Mouse (Mus musculus) midbrain, embryonic 15.5 days (tissue): ENCODE data around the gene Syt17. TPM values are rescaled to one million over a fixed set of nuclear protein-coding genes. Genes with fewer than 3 reads are reported as not detected.
"Not testable (repeated sequence)": the region's sequence is repeated elsewhere in the genome, so short reads cannot be mapped to it uniquely, and the experiment has no call there.

Source experiments
- ATAC-seq: fragments of 200-750 bp; cut with Nextera tagmentation; replicated peaks from 2 replicates; pipeline ENCODE4 v1.8.0; 2017; ENCODE audit warnings: moderate TSS enrichment
- H3K27ac ChIP-seq: fragments of 300-500 bp; sonication (generic); 2 replicates; pipeline ENCODE4 v1.5.1; 2015; ENCODE audit warnings: mild to moderate bottlenecking, inconsistent platforms
- H3K27me3 ChIP-seq: fragments of 300-500 bp; sonication (generic); replicated peaks from 2 replicates; pipeline ENCODE4 v1.6.1; 2015; ENCODE audit warnings: inconsistent platforms
- H3K36me3 ChIP-seq: fragments of 300-500 bp; sonication (generic); replicated peaks from 2 replicates; pipeline ENCODE4 v1.6.1; 2015; ENCODE audit warnings: inconsistent platforms
- H3K4me1 ChIP-seq: fragments of 300-500 bp; sonication (generic); 2 replicates; pipeline ENCODE4 v1.6.1; 2015; ENCODE audit warnings: inconsistent platforms
- H3K4me2 ChIP-seq: fragments of 300-500 bp; sonication (generic); 2 replicates; pipeline ENCODE4 v1.6.1; 2015; ENCODE audit warnings: inconsistent platforms, mild to moderate bottlenecking, moderate library complexity
- H3K4me3 ChIP-seq: fragments of 300-500 bp; sonication (generic); 2 replicates; pipeline ENCODE4 v1.5.1; 2015; ENCODE audit warnings: mild to moderate bottlenecking, inconsistent platforms
- H3K9ac ChIP-seq: fragments of 300-500 bp; sonication (generic); 2 replicates; pipeline ENCODE4 v1.6.1; 2015; ENCODE audit warnings: mild to moderate bottlenecking, inconsistent platforms
- H3K9me3 ChIP-seq: fragments of 300-500 bp; sonication (generic); 2 replicates; pipeline ENCODE4 v1.6.1; 2016; ENCODE audit warnings: inconsistent platforms
- WGBS: fragments of 180-500 bp; shearing (Covaris S2); methylation state at CpG from one replicate; pipeline ENCODE4 v1.1.7; 2015; ENCODE audit warnings: mixed read lengths; 5-methylcytosine and 5-hydroxymethylcytosine counted together
- polyA plus RNA-seq: library from polyadenylated mRNA; unstranded; fragments of >200 nt; fragmentation: Nextera tagmentation; extraction: Ambion mirVana; gene quantifications from 2 replicates; pipeline ENCODE4 v1.2.1, GENCODE M21; 2015

Gene Syt17
- polyA plus RNA-seq, 1 experiment from 2014 or later: 20.2 TPM

- Histone ChIP-seq H3K36me3 (no peaks in the 10 kb centered on the region), H3K27ac (no peak overlapping the region), H3K4me1 (no peaks in the 10 kb centered on the region), H3K9ac (no peak overlapping the region), H3K4me2 (no peak overlapping the region), H3K9me3 (no peaks in the 10 kb centered on the region), H3K27me3 (no peaks in the 10 kb centered on the region), H3K4me3 (no peak overlapping the region)
- no peak for ATAC-seq
- WGBS: 89% methylated on average over 6 of the region's 6 CpGs
These were observed 84.3 kb downstream of the Syt17 start for GRCm38 (mm10) chr7:118363587-118364233.

- no peaks in the 10 kb centered on the region for H3K27me3 ChIP-seq
- H3K4me1 ChIP-seq: no peaks in the 10 kb centered on the region
- 95% methylated on average over 1 of the region's 1 CpGs for WGBS
These were observed 85.1 kb downstream of the Syt17 start for GRCm38 (mm10) chr7:118362931-118363330.

GRCm38 (mm10) chr7:118362258-118362657 lies 85.8 kb downstream of the Syt17 start:
- Histone ChIP-seq H3K36me3 (no peaks in the 10 kb centered on the region), H3K27ac (no peak overlapping the region), H3K27me3 (no peaks in the 10 kb centered on the region), H3K9me3 (no peaks in the 10 kb centered on the region), H3K4me2 (no peak overlapping the region), H3K4me1 (no peaks in the 10 kb centered on the region), H3K9ac (no peak overlapping the region), H3K4me3 (no peak overlapping the region)
- 68% methylated on average over 3 of the region's 3 CpGs for WGBS
- no peak for ATAC-seq

More at GRCm38 (mm10) chr7:118362931-118363330, 85.1 kb downstream of the Syt17 start:
- no peak for ATAC-seq
- Histone ChIP-seq H3K9ac (no peak overlapping the region), H3K36me3 (no peaks in the 10 kb centered on the region), H3K4me3 (no peak overlapping the region), H3K4me2 (no peak overlapping the region), H3K27ac (no peak overlapping the region), H3K9me3 (no peaks in the 10 kb centered on the region)

- Histone ChIP-seq H3K4me1 (no peaks in the 10 kb centered on the region), H3K9me3 (no peaks in the 10 kb centered on the region), H3K4me3 (no peak overlapping the region), H3K27ac (no peak overlapping the region), H3K4me2 (no peak overlapping the region), H3K9ac (no peak overlapping the region), H3K36me3 (no peaks in the 10 kb centered on the region), H3K27me3 (no peaks in the 10 kb centered on the region)
- WGBS: 55% methylated on average over 3 of the region's 3 CpGs
- ATAC-seq: no peak
These were observed 89.0 kb downstream of the Syt17 start for GRCm38 (mm10) chr7:118358977-118359376.

- H3K4me3 ChIP-seq, H3K4me2 ChIP-seq, H3K9ac ChIP-seq, H3K27me3 ChIP-seq, H3K4me1 ChIP-seq, H3K27ac ChIP-seq, H3K9me3 ChIP-seq, H3K36me3 ChIP-seq, ATAC-seq: not testable (repeated sequence)
- 73% methylated on average over 8 of the region's 8 CpGs for WGBS
These were observed 91.5 kb downstream of the Syt17 start for GRCm38 (mm10) chr7:118356410-118357005.

GRCm38 (mm10) chr7:118350840-118351239 lies 97.2 kb downstream of the Syt17 start:
- 83% methylated on average over 2 of the region's 2 CpGs for WGBS
- ATAC-seq: no peak
- Histone ChIP-seq H3K4me2 (no peak overlapping the region), H3K9ac (no peak overlapping the region), H3K4me1 (no peaks in the 10 kb centered on the region), H3K9me3 (no peaks in the 10 kb centered on the region), H3K4me3 (no peak overlapping the region), H3K36me3 (no peaks in the 10 kb centered on the region), H3K27me3 (no peaks in the 10 kb centered on the region), H3K27ac (no peak overlapping the region)

GRCm38 (mm10) chr7:118346943-118347342 lies 101.1 kb downstream of the Syt17 start:
- Histone ChIP-seq H3K4me1 (no peaks in the 10 kb centered on the region), H3K4me3 (no peak overlapping the region), H3K27ac (no peak overlapping the region), H3K9me3 (no peaks in the 10 kb centered on the region), H3K36me3 (no peaks in the 10 kb centered on the region), H3K27me3 (no peaks in the 10 kb centered on the region), H3K4me2 (no peak overlapping the region), H3K9ac (no peak overlapping the region)
- 83% methylated on average over 2 of the region's 2 CpGs for WGBS
- no peak for ATAC-seq

- 88% methylated on average over 2 of the region's 2 CpGs for WGBS
- ATAC-seq: no peak
These were observed 101.6 kb downstream of the Syt17 start for GRCm38 (mm10) chr7:118346432-118346831.

GRCm38 (mm10) chr7:118345396-118345795 lies 102.6 kb downstream of the Syt17 start:
- ATAC-seq: no peak
- Histone ChIP-seq H3K4me2 (no peak overlapping the region), H3K27me3 (no peaks in the 10 kb centered on the region), H3K4me1 (no peaks in the 10 kb centered on the region), H3K27ac (no peak overlapping the region), H3K9me3 (no peaks in the 10 kb centered on the region), H3K9ac (no peak overlapping the region), H3K4me3 (no peak overlapping the region), H3K36me3 (no peaks in the 10 kb centered on the region)
- 83% methylated on average over 3 of the region's 3 CpGs for WGBS

More at GRCm38 (mm10) chr7:118346432-118346831, 101.6 kb downstream of the Syt17 start:
- Histone ChIP-seq H3K4me1 (no peaks in the 10 kb centered on the region), H3K4me2 (no peak overlapping the region), H3K27me3 (no peaks in the 10 kb centered on the region), H3K9me3 (no peaks in the 10 kb centered on the region), H3K9ac (no peak overlapping the region), H3K36me3 (no peaks in the 10 kb centered on the region), H3K4me3 (no peak overlapping the region), H3K27ac (no peak overlapping the region)

- Histone ChIP-seq H3K27me3 (no peaks in the 10 kb centered on the region), H3K36me3 (no peaks in the 10 kb centered on the region), H3K4me2 (no peak overlapping the region), H3K9ac (no peak overlapping the region), H3K9me3 (no peaks in the 10 kb centered on the region), H3K27ac (no peak overlapping the region), H3K4me1 (no peaks in the 10 kb centered on the region), H3K4me3 (no peak overlapping the region)
- 84% methylated on average over 9 of the region's 9 CpGs for WGBS
- no peak for ATAC-seq
These were observed 103.3 kb downstream of the Syt17 start for GRCm38 (mm10) chr7:118344701-118345100.

Other genes with a start within 250 kb of the Syt17 start
- gene Smg1, start 204.6 kb downstream of the Syt17 start, polyA plus RNA-seq: 22.5 and 24.5 TPM in 2 replicates
- 0.79 and 1.0 TPM in 2 replicates for gene Itpripl2, start 43.8 kb upstream of the Syt17 start, polyA plus RNA-seq
- gene Coq7, start 85.1 kb upstream of the Syt17 start, polyA plus RNA-seq: 85.8 and 88.2 TPM in 2 replicates
- 6.3 and 7.2 TPM in 2 replicates for gene Tmc7, start 136.5 kb upstream of the Syt17 start, polyA plus RNA-seq
- gene Tmc5, start 149.1 kb upstream of the Syt17 start, polyA plus RNA-seq: 0.15 and 0.19 TPM in 2 replicates